Mouse (Mus musculus) kidney, postnatal 0 days (tissue): ENCODE results near the gene Ttc23. TPM values are rescaled to one million over a fixed set of nuclear protein-coding genes. Genes with fewer than 3 reads are reported as not detected.

Source experiments
- ATAC-seq: fragments of 200-750 bp; cut with Nextera tagmentation; replicated peaks from 2 replicates; pipeline ENCODE4 v1.8.0; 2017; ENCODE audit warnings: low read depth, moderate number of reproducible peaks, moderate TSS enrichment, moderate library complexity; ENCODE audit not compliant: low FRiP score
- DNase-seq: peaks from one replicate; pipeline ENCODE4 v3.0.0-alpha.2; 2016; ENCODE audit warnings: low spot score
- H3K27ac ChIP-seq: fragments of 300-500 bp; sonication (generic); 2 replicates; pipeline ENCODE4 v1.5.1; 2014; ENCODE audit warnings: mild to moderate bottlenecking
- H3K27me3 ChIP-seq: fragments of 300-500 bp; sonication (generic); 2 replicates; pipeline ENCODE4 v1.6.1; 2014; ENCODE audit warnings: low read length, mixed read lengths; ENCODE audit not compliant: insufficient read depth
- H3K36me3 ChIP-seq: fragments of 300-500 bp; sonication (generic); 2 replicates; pipeline ENCODE4 v1.6.1; 2014; ENCODE audit warnings: low read length, mixed read lengths; ENCODE audit not compliant: insufficient read depth
- H3K4me1 ChIP-seq: fragments of 300-500 bp; sonication (generic); replicated peaks from 2 replicates; pipeline ENCODE4 v1.6.1; 2014; ENCODE audit warnings: antibody characterized with exemption, low read length, mixed read lengths; ENCODE audit not compliant: insufficient read depth
- H3K4me2 ChIP-seq: fragments of 300-500 bp; sonication (generic); 2 replicates; pipeline ENCODE4 v1.6.1; 2014; ENCODE audit warnings: mild to moderate bottlenecking, low read length, moderate library complexity, mixed read lengths
- H3K4me3 ChIP-seq: fragments of 300-500 bp; sonication (generic); replicated peaks from 2 replicates; pipeline ENCODE4 v1.5.1; 2014; ENCODE audit warnings: low read depth, low read length
- H3K9ac ChIP-seq: fragments of 300-500 bp; sonication (generic); 2 replicates; pipeline ENCODE4 v1.6.1; 2014; ENCODE audit warnings: low read depth, low read length
- H3K9me3 ChIP-seq: fragments of 300-500 bp; sonication (generic); replicated peaks from 2 replicates; pipeline ENCODE4 v1.6.1; 2016; ENCODE audit warnings: low read length, inconsistent platforms, mixed read lengths
- CTCF ChIP-seq: IDR thresholded peaks from 2 replicates; pipeline ENCODE4 v1.5.1; 2016; ENCODE audit warnings: antibody characterized with exemption, low read depth, mild to moderate bottlenecking, moderate library complexity
- WGBS: fragments of 180-500 bp; shearing (Covaris S2); extraction: QIAGEN DNeasy Blood & Tissue Kit; methylation state at CpG from one replicate; pipeline ENCODE4 v1.1.7; 2014; 5-methylcytosine and 5-hydroxymethylcytosine counted together
- polyA plus RNA-seq: library from polyadenylated mRNA; unstranded; fragments of >200 nt; fragmentation: Nextera tagmentation; extraction: Ambion mirVana; gene quantifications from 2 replicates; pipeline ENCODE4 v1.2.1, GENCODE M21; 2015

Gene Ttc23
- polyA plus RNA-seq, 1 experiment from 2014 or later: 25.6 TPM

DNA sequence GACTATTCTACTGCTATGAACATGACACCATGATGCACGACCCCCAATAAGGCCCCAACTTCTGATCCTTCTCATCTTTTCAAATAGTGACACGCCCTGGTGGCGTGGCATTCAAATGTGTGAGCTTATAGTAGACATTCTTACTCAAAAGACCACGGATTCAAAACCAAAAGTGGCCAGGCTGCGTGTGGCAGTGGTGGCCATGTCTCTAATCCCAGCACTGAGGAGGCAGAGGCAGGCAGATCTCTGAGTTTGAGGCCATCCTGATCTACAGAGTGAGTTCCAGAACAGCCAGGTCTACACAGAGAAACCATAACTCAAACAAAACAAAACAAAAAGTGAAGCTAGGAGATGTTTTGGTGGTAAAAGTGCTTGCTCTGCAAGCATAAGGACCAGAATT, 20.5 kb upstream of the Ttc23 start:
- H3K9ac ChIP-seq: no peak overlapping the region
- no peak overlapping the region for H3K4me2 ChIP-seq
- WGBS: 92% methylated on average over 5 of the region's 5 CpGs
- DNase-seq (no peak), ATAC-seq (no peak)
- no peaks in the 10 kb centered on the region for H3K9me3 ChIP-seq
- H3K27me3 ChIP-seq: no peaks in the 10 kb centered on the region
- no peak for TF ChIP-seq CTCF
- H3K4me3 ChIP-seq: no peak overlapping the region
- H3K4me1 ChIP-seq: no peaks in the 10 kb centered on the region
- no peak overlapping the region for H3K27ac ChIP-seq
- no peaks in the 10 kb centered on the region for H3K36me3 ChIP-seq

DNA sequence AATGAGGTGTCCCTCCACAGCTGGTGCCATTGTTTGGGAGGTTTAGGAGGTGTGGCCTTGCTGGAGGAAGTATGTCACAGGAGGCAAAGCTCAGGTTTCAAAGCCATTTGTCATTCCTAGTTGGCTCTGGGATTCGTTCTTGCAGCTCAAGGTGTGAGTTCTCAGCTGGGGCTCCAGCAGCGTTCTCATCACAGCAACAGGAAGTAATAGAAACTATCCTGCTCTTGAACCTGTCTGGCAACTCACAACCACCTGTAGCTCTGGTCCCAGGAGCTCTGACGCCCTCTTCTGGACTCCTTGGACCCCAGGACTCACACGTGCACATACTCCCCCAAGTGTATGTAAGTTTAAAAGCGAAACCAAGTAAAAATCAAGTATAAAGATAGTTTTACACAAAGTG, 17.5 kb upstream of the Ttc23 start:
- Histone ChIP-seq H3K9ac (no peak overlapping the region), H3K36me3 (no peaks in the 10 kb centered on the region), H3K4me1 (no peaks in the 10 kb centered on the region), H3K9me3 (no peaks in the 10 kb centered on the region), H3K4me3 (no peak overlapping the region), H3K27me3 (no peaks in the 10 kb centered on the region), H3K4me2 (no peak overlapping the region), H3K27ac (no peak overlapping the region)
- DNase-seq (no peak), ATAC-seq (no peak)
- TF ChIP-seq CTCF: peak; percentile 29
- 50% methylated on average over 5 of the region's 5 CpGs for WGBS

DNA sequence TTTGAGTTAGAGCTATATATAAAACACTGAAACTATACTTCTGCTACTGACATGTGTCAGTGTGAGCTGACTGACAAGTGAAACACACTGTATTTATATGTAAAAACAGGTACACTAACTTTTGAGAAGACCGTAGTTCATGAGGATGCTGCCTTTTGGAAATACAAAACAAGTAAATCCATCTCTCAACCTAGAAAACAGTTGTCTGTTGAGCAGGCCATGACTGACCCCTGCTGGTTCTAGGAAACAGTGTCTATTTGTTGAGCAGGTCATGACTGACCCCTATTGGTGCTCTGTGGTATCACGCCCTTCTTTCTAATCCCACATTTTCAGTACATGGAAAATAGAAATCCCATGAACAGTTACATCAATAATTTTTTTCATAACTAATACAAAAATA, 16.4 kb upstream of the Ttc23 start:
- H3K9me3 ChIP-seq: no peaks in the 10 kb centered on the region
- WGBS: 15% methylated on average over 2 of the region's 2 CpGs
- H3K36me3 ChIP-seq: no peaks in the 10 kb centered on the region
- no peak overlapping the region for H3K9ac ChIP-seq
- peak; percentile 93 for DNase-seq
- peak; percentile 100 for TF ChIP-seq CTCF
- H3K27me3 ChIP-seq: no peaks in the 10 kb centered on the region
- ATAC-seq: no peak
- H3K4me3 ChIP-seq: no peak overlapping the region
- no peak overlapping the region for H3K4me2 ChIP-seq
- H3K27ac ChIP-seq: no peak overlapping the region
- H3K4me1 ChIP-seq: no peaks in the 10 kb centered on the region

DNA sequence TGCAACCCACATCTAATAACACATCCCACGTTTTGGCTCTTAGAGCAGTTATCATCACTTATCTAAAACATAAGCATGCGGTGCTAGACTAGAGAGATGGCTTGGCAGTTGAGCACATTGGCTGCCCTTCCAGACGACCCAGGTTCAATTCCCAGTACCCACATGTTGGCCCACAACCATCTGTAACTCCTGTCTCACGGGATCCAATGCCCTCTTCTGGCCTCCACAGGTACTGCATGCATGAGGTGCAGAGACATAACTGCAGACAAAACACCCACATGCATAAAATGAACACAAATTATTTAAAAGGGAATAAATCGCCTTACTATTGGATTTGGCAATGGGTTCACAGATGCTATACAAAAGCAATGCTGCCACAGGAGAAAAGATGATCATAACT, 14.8 kb upstream of the Ttc23 start:
- no peak for DNase-seq
- H3K4me1 ChIP-seq: no peaks in the 10 kb centered on the region
- 86% methylated on average over 5 of the region's 5 CpGs for WGBS
- no peak overlapping the region for H3K27ac ChIP-seq
- TF ChIP-seq CTCF: peak; percentile 61
- H3K36me3 ChIP-seq: no peaks in the 10 kb centered on the region
- no peak overlapping the region for H3K4me3 ChIP-seq
- no peak for ATAC-seq
- H3K9me3 ChIP-seq: no peaks in the 10 kb centered on the region
- H3K4me2 ChIP-seq: no peak overlapping the region
- no peak overlapping the region for H3K9ac ChIP-seq
- H3K27me3 ChIP-seq: no peaks in the 10 kb centered on the region

DNA sequence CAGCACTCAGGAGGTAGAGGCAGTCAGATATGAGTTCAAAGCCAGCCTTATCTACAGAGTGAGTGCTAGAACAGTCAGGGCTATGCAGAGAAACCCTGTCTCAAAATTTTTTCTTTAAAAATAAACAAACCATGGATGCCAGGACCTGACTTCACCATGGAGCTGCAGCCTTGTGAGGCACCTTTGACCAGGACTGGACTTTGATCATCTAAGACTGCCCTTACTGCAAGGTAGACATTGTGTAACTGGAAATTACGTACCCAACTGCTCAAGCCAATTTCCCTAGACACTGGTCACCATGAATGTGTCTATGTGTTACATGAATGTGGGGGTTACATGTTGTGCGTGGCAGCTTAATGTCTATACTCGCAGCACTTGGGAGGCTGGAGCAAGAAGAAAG, 13.0 kb upstream of the Ttc23 start:
- Histone ChIP-seq H3K4me2 (no peak overlapping the region), H3K4me3 (no peak overlapping the region), H3K9ac (no peak overlapping the region), H3K9me3 (no peaks in the 10 kb centered on the region), H3K4me1 (no peaks in the 10 kb centered on the region), H3K36me3 (no peaks in the 10 kb centered on the region), H3K27me3 (no peaks in the 10 kb centered on the region), H3K27ac (no peak overlapping the region)
- no peak for TF ChIP-seq CTCF
- ATAC-seq (no peak), DNase-seq (no peak)
- 89% methylated on average over 3 of the region's 3 CpGs for WGBS

DNA sequence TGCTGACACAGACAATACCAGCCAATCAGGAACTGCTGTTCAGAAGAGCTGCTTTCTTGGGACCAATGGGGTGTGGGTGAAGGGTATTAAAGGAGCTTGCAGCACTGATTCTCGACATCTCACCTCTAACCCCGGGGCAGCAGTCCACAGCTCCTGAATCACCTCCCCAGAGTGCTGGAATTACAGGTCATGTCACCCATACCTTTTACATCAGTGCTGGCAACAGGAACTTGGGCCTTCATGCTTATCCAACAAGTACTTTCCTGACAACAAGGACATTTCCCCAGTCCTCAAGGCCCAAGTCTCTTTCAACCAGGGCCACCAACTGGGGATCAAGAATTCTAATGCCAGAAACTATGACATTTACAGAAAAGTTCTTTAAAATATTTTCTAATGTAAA, 11.0 kb upstream of the Ttc23 start:
- no peak for ATAC-seq
- DNase-seq: no peak
- Histone ChIP-seq H3K4me2 (no peak overlapping the region), H3K4me1 (no peaks in the 10 kb centered on the region), H3K4me3 (no peak overlapping the region), H3K27me3 (no peaks in the 10 kb centered on the region), H3K36me3 (no peaks in the 10 kb centered on the region), H3K9ac (no peak overlapping the region), H3K27ac (no peak overlapping the region), H3K9me3 (no peaks in the 10 kb centered on the region)
- WGBS: 66% methylated on average over 2 of the region's 2 CpGs
- no peak for TF ChIP-seq CTCF

DNA sequence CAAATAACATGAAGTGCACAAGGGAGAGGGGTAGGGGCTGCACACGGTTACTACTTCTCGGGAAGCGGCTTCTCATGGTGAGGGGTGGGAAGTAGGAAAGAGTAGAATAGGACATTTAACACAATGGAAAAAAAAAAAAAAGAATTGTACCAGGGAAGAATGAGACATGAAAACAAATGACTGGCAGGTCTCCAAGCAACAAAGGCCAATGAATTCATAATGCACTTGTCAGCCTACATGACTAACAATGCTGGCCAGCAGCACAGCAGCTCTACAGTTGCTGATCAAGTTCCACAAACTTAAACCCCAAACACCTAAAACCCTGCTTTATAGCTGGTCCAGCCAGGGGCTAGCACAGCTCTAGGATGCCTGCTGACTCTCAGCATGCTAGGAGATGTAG, 8.2 kb upstream of the Ttc23 start:
- Histone ChIP-seq H3K36me3 (no peaks in the 10 kb centered on the region), H3K9ac (no peak overlapping the region), H3K4me3 (no peak overlapping the region), H3K4me2 (no peak overlapping the region), H3K9me3 (no peaks in the 10 kb centered on the region), H3K4me1 (no peaks in the 10 kb centered on the region), H3K27ac (no peak overlapping the region), H3K27me3 (no peaks in the 10 kb centered on the region)
- no peak for ATAC-seq
- no peak for DNase-seq
- TF ChIP-seq CTCF: no peak
- WGBS: 84% methylated on average over 3 of the region's 3 CpGs
